Mouse (Mus musculus) cerebral cortex, adult 2 months (tissue): ENCODE data around the gene Bola3.

ENCODE experiments used
- WGBS: fragments of 180-500 bp; shearing (Covaris S2); methylation state at CpG from one replicate; pipeline ENCODE4 v1.1.7; 2018; 5-methylcytosine and 5-hydroxymethylcytosine counted together

The Bola3 gene

GRCm38 (mm10) chr6:83348873-83349272, at the start of gene Bola3:
Gene Bola3, plus strand, starts transcription at chr6:83349147.
- 22% methylated on average over 6 of the region's 6 CpGs for WGBS

DNA sequence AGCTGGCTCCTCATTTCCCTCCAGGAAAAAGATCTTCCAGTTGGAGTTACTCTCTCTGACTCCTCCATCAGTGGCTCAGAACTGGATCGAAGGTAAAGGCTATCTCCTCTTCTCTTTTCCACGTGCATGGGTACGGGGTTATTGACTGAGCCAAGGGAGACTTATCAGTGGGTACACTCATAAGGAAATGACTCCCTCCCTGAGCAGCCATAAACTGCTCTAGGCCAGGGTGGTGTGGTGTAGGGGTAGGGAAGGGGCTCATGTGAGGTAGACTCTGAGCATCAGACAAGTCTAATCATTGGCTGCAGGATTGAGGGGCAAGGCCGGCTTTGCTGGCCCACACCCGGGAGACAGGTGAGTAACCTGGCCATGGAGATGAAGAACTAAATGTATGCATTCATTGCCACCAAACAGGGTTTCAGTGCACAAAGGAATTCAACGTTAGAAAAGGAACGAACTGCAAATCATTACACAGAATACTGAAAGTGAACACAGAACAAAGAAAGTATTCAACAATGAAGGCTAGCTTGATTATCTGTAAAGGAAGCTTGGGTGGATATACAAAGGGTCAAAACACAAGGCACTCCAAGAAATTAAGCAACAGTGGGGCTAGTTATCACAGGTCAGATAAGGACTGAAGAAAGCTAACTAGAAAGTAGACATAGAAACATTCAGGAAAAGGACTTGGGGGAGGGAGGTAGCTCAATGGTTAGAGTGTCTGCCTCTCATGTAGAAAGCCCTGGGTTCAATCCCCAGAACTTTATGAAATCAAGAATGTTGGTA, 48.3 kb upstream of the Bola3 start:
- 84% methylated on average over 7 of the region's 7 CpGs for WGBS

GRCm38 (mm10) chr6:83301294-83301693, 47.7 kb upstream of the Bola3 start:
- 88% methylated on average over 2 of the region's 2 CpGs for WGBS

- 65% methylated on average over 5 of the region's 5 CpGs for WGBS
Measured at GRCm38 (mm10) chr6:83302264-83302663, 46.7 kb upstream of the Bola3 start.

- WGBS = 95% methylated on average over 7 of the region's 7 CpGs
Measured at GRCm38 (mm10) chr6:83309017-83309416, 39.9 kb upstream of the Bola3 start.

- 95% methylated on average over 11 of the region's 11 CpGs for WGBS
Measured at GRCm38 (mm10) chr6:83311206-83311605, 37.7 kb upstream of the Bola3 start.

- WGBS = 93% methylated on average over 7 of the region's 7 CpGs
Measured at GRCm38 (mm10) chr6:83312021-83312420, 36.9 kb upstream of the Bola3 start.

- WGBS = 93% methylated on average over 8 of the region's 8 CpGs
Measured at GRCm38 (mm10) chr6:83312514-83312913, 36.4 kb upstream of the Bola3 start.

DNA sequence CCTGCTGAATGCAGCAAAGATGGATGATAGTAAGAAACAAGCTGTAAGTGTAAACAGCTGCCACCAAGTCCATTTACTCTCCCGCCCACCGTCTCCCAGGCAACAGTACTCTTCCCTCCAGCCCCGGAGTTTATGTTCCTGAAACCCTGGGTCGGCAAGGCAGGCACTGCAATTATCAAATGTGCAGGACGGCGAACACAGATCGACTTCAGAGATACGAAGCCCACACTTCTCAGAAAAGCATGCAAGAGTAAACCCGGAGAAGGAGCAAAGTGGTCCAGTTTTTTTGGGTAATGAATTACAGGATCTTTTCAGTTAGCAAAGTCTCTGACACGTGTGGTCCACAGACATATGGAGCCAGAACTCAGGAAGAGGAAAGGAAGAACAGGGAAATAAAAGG, 32.9 kb upstream of the Bola3 start:
- WGBS = 14% methylated on average over 10 of the region's 10 CpGs

DNA sequence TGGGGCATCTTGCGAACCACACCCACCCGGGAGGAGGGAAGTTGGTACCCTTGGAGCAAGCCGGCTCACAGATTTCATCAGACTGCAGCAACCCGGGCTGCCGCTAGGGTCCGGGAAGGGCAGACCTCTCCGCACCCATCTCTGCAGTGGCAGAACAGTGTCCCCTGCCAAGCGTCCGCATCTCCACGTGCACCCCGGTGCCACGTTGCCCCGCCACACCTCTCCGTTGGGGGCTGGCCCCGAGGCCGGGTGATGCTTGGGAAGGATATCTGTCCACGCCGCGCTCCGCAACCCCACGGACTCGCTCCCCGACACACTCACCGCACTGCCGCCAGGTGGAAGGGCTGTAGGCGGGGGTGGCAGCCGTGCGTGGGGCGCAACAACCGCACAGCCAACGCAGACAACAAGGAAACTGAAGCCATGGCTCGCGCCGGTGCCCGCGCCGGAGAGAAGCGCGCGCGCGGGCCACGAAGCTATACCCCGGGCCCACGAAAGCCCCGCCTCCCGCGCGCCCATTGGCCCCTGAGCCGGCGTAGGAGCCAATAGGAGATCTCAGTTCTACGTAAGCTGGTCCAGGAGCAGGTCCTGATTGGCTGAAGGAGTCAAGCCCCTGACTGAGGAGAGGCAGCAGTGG, 31.7 kb upstream of the Bola3 start:
- under 1% methylated on average over 52 of the region's 52 CpGs for WGBS

DNA sequence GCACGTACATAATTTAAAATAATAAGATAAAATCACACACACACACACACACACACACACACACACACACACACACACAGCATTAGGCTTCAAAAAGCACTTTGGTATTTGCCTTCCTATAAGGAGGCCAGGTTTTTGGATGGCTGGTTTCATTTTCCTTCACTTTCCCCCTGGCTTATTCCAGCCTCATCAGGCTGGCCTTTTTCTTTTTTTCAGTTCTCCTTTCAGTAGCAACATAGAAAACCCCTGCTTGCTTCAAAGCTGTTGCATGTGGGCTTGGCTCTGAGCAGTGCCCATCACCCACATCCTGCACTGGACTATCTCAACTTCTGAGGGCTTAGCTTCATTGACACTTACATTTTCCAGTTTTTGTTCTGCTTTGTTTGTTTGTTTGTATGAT, 27.0 kb upstream of the Bola3 start:
- WGBS = 63% methylated on average over 1 of the region's 1 CpGs

DNA sequence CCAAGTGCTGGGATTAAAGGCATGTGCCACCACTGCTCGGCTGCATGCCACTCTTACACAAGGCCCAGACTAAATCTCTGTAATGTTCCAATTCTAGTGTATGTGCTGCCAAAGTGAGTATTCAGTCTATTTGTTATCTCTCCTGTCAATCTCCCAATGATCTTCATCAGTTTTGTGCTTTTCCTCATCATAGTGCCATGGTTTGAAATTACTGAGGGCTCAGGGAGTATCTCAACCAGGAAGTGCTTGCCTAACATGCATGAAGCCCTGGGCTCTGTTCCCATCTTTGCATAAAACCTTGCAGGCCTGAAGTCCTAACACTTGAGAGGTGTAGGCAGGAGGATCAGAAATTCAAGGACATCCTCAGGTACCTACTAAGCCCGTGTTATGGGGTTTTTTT, 26.2 kb upstream of the Bola3 start:
- WGBS = 68% methylated on average over 2 of the region's 2 CpGs

- 86% methylated on average over 8 of the region's 8 CpGs for WGBS
Measured at GRCm38 (mm10) chr6:83323652-83324419, 25.1 kb upstream of the Bola3 start.

DNA sequence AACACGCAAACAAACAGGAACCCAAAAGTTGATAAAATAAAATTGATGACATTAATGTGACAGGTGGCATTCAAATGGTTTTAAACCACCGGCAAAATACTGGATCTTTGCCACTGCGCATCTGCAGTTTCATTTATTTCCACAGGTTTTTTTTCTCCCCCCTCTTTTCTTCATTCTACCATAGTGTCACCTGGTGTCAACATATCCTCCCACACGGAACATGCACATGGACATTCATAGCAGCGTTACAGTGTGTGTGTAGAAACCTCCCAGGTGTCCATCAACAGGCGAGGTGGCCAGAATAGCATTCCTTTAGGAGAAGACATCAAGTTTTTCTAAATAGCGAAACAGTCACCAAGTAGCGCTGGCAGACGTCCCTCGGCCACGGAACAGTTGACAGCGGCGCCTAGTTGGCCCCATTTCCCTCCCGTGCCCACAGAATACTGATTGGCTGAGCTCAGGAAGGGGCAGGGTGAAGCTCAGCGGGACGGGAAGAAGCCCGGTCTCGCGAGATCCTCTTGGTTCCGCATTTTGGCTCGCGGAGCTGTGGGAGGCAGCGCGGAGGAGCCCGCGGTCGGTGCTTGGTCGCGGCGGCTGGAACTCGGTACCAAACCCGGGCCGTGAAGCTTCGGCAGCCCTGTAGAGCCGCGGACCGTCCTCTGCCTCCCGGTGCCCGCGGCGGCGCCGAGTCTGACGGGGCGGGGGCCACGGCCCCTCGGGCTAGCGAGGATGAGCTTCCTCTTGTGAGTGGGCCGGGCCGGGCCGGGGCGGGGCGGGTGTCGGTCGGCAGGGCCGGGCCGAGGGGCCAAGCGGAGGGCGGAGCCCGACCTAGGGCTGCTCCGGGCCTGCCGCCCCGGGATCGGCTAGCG, 23.2 kb upstream of the Bola3 start, which contains the start of the genes Mthfd2 and Mob1a:
Gene Mthfd2 (minus strand): TSS at position 384 of the 869 bp plus-strand sequence.
Gene Mob1a (plus strand): TSS at position 492 of the 869 bp plus-strand sequence.
- WGBS = 1% methylated on average over 64 of the region's 65 CpGs

DNA sequence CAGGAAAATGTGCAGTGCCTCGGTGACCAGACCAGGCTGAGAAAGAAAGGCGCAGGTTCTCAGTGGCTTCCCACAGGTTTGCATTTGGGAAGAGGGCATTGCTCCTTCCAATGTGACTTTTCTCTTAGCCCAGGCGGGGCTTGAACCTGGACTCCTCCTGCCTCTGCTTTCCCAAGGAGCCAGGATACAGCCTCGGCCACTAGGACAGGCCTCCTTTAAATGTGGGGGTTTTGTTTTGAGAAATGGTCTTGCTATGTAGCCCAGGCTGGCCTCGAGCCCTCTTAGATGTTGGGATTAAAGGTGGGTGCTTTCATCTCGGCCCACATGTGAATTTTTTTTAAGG, 22.6 kb upstream of the Bola3 start:
- 1% methylated on average over 6 of the region's 6 CpGs for WGBS

DNA sequence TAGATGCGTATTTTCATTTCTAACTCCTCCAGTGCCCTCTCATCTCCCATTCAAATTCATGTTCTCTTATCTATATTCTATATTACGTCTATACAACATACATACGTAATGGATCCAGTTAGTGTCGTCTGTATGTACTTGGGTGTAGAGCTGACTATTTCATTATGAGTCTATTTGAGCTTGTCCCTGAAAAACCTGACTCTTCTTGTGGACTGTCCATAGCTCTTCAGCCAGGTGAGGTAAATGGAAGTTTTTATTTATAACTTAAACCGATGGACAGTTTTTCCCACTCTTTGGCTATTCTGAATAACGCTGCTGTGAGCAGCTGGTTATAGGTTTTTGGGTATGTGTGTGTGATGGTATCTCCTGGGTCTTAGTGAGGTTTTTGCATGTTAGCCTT, 22.2 kb upstream of the Bola3 start:
- WGBS = 37% methylated on average over 6 of the region's 6 CpGs

DNA sequence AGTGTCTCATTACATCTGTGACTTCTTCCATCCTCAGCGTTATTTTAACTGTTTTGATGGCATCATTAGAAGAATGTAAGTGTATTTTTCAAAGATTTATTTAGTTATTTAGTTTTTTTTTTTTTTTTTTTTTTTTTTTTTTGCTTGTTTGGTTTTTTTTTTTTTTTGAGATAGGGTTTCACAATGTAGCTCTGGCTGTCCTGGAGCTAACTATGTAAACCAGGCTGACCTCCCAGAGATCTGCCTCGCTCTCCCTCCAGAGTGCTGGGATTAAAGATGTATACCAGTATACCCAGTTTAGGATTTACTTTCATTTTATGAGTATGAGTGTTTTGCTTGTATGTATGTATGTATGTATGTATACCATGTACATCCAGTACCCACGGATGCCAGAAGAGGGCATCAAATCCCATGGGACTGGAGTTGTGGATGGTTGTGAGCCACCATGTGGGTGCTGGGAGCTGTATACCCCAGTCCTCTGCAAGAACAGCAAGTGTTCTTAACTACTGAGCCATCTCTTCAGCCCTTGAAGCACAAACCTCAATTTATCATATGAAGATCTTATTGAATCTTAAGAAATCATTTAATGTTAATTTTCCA, 21.3 kb upstream of the Bola3 start:
- 84% methylated on average over 3 of the region's 3 CpGs for WGBS

GRCm38 (mm10) chr6:83341387-83341786, 7.6 kb upstream of the Bola3 start:
- 51% methylated on average over 3 of the region's 3 CpGs for WGBS

GRCm38 (mm10) chr6:83342957-83343356, 6.0 kb upstream of the Bola3 start:
- 71% methylated on average over 2 of the region's 2 CpGs for WGBS

GRCm38 (mm10) chr6:83345285-83345684, 3.7 kb upstream of the Bola3 start:
- WGBS = 93% methylated on average over 8 of the region's 8 CpGs

- 77% methylated on average over 3 of the region's 3 CpGs for WGBS
Measured at GRCm38 (mm10) chr6:83347916-83348315, 1.0 kb upstream of the Bola3 start.
